Mouse (Mus musculus): Measurements from ENCODE around the gene Gm29276. TPM values are rescaled to one million over a fixed set of nuclear protein-coding genes. Genes with fewer than 3 reads are reported as not detected.
"Not testable (repeated sequence)": the region's sequence is repeated elsewhere in the genome, so short reads cannot be mapped to it uniquely, and the experiment has no call there.

Gene Gm29276
- not detected in 2 replicates for total RNA-seq (2014; rRNA removed; ENCODE audit: low replicate concordance)
- not detected in 2 replicates for polyA plus RNA-seq (2015; fragmentation: Nextera tagmentation; extraction: Ambion mirVana)

GRCm38 (mm10) chrY:42582150-42582549, at the start of gene Gm29276:
Gene Gm29276 (minus strand): TSS chrY:42582250.
- DNase-seq (ENCODE audit: low spot score); H3K4me3 ChIP-seq (ENCODE audit: low read depth, low read length); H3K9me3 ChIP-seq (replicated peaks; ENCODE audit: control insufficient read depth, low read length); H3K9ac ChIP-seq (replicated peaks; ENCODE audit: low read depth, low read length); H3K4me1 ChIP-seq (ENCODE audit: control insufficient read depth, insufficient read depth); ATAC-seq (ENCODE audit: insufficient read depth, low read depth); H3K27me3 ChIP-seq (ENCODE audit: control insufficient read depth, insufficient read depth, low read length); H3K4me2 ChIP-seq (ENCODE audit: low read depth, low read length); H3K36me3 ChIP-seq (replicated peaks; ENCODE audit: control insufficient read depth, insufficient read depth, low read length); H3K27ac ChIP-seq (ENCODE audit: low read depth): not testable (repeated sequence)
- WGBS: no CpG with 5 or more reads among the region's 7 CpGs

Measured in heart, postnatal 0 days (tissue).